Mouse (Mus musculus) heart, embryonic 11.5 days (tissue): ENCODE results near the gene Otub2. TPM values are rescaled to one million over a fixed set of nuclear protein-coding genes. Genes with fewer than 3 reads are reported as not detected.

Source experiments
- ATAC-seq: fragments of 200-750 bp; cut with Nextera tagmentation; replicated peaks from 2 replicates; pipeline ENCODE4 v1.8.0; 2017; ENCODE audit warnings: moderate library complexity; ENCODE audit not compliant: insufficient number of reproducible peaks, low FRiP score, low TSS enrichment
- H3K27ac ChIP-seq: fragments of 300-500 bp; sonication (generic); 2 replicates; pipeline ENCODE4 v1.5.1; 2014; ENCODE audit warnings: mild to moderate bottlenecking, low read depth, low read length
- H3K27me3 ChIP-seq: fragments of 300-500 bp; sonication (generic); 2 replicates; pipeline ENCODE4 v1.6.1; 2014; ENCODE audit warnings: mild to moderate bottlenecking, low read length, mixed read lengths; ENCODE audit not compliant: control insufficient read depth, insufficient read depth
- H3K36me3 ChIP-seq: fragments of 300-500 bp; sonication (generic); 2 replicates; pipeline ENCODE4 v1.6.1; 2014; ENCODE audit warnings: mild to moderate bottlenecking, low read length, moderate library complexity, mixed read lengths; ENCODE audit not compliant: control insufficient read depth, insufficient read depth
- H3K4me1 ChIP-seq: fragments of 300-500 bp; sonication (generic); 2 replicates; pipeline ENCODE4 v1.6.1; 2014; ENCODE audit warnings: low read length; ENCODE audit not compliant: control insufficient read depth, insufficient read depth
- H3K4me2 ChIP-seq: fragments of 300-500 bp; sonication (generic); 2 replicates; pipeline ENCODE4 v1.6.1; 2014; ENCODE audit warnings: mild to moderate bottlenecking, moderate library complexity
- H3K4me3 ChIP-seq: fragments of 300-500 bp; sonication (generic); 2 replicates; pipeline ENCODE4 v1.5.1; 2014; ENCODE audit warnings: low read depth, low read length
- H3K9ac ChIP-seq: fragments of 300-500 bp; sonication (generic); 2 replicates; pipeline ENCODE4 v1.6.1; 2014; ENCODE audit warnings: mild to moderate bottlenecking, low read depth, low read length, moderate library complexity
- H3K9me3 ChIP-seq: fragments of 300-500 bp; sonication (generic); replicated peaks from 2 replicates; pipeline ENCODE4 v1.6.1; 2016; ENCODE audit warnings: low read length; ENCODE audit not compliant: control insufficient read depth
- WGBS: fragments of 180-500 bp; shearing (Covaris S2); extraction: QIAGEN DNeasy Blood & Tissue Kit; methylation state at CpG from one replicate; pipeline ENCODE4 v1.1.7; 2014; ENCODE audit not compliant: insufficient replicate concordance; 5-methylcytosine and 5-hydroxymethylcytosine counted together
- polyA plus RNA-seq: library from polyadenylated mRNA; unstranded; fragments of >200 nt; fragmentation: Nextera tagmentation; extraction: Ambion mirVana; gene quantifications from 2 replicates; pipeline ENCODE4 v1.2.1, GENCODE M21; 2014

Otub2 gene
- polyA plus RNA-seq, 1 experiment from 2014 or later: 20.1 TPM

GRCm38 (mm10) chr12:103353538-103353937, 34.9 kb upstream of the Otub2 start:
- 10% methylated on average over 5 of the region's 5 CpGs for WGBS
- Histone ChIP-seq H3K4me1 (peaks cover 10% of the 10 kb centered on the region), H3K9me3 (no peaks in the 10 kb centered on the region), H3K4me2 (peak overlapping the region; percentile 52), H3K36me3 (no peaks in the 10 kb centered on the region), H3K4me3 (no peak overlapping the region), H3K9ac (no peak overlapping the region), H3K27me3 (no peaks in the 10 kb centered on the region), H3K27ac (peak overlapping the region; percentile 77)
- peak; percentile 58 for ATAC-seq

GRCm38 (mm10) chr12:103355746-103356414, 32.6 kb upstream of the Otub2 start, which contains the start of gene Asb2:
Asb2 (minus strand) TSS chr12:103356001.
- H3K4me3 ChIP-seq: peak within 1 kb of the TSS; percentile 30
- H3K9me3 ChIP-seq: no peaks in the 10 kb centered on the region
- peak within 1 kb of the TSS; percentile 77 for H3K27ac ChIP-seq
- no peak for ATAC-seq
- H3K9ac ChIP-seq: peak within 1 kb of the TSS; percentile 61; the same call in 1 of the 2 replicates
- H3K4me2 ChIP-seq: peak within 1 kb of the TSS; percentile 52
- no peaks in the 10 kb centered on the region for H3K27me3 ChIP-seq
- peaks cover 11% of the 10 kb centered on the region for H3K4me1 ChIP-seq
- H3K36me3 ChIP-seq: no peaks in the 10 kb centered on the region
- 50% methylated on average over 14 of the region's 14 CpGs for WGBS

GRCm38 (mm10) chr12:103356415-103356748, 32.1 kb upstream of the Otub2 start:
- Histone ChIP-seq H3K9ac (0 out of 2 replicates have a peak overlapping the region, but pooled peaks have one; percentile 22), H3K9me3 (no peaks in the 10 kb centered on the region), H3K4me2 (no peak overlapping the region), H3K27ac (peak overlapping the region; percentile 77; the same call in 1 of the 2 replicates), H3K4me1 (peaks cover 11% of the 10 kb centered on the region), H3K4me3 (no peak overlapping the region), H3K27me3 (no peaks in the 10 kb centered on the region), H3K36me3 (no peaks in the 10 kb centered on the region)
- WGBS: 86% methylated on average over 4 of the region's 4 CpGs
- no peak for ATAC-seq

DNA sequence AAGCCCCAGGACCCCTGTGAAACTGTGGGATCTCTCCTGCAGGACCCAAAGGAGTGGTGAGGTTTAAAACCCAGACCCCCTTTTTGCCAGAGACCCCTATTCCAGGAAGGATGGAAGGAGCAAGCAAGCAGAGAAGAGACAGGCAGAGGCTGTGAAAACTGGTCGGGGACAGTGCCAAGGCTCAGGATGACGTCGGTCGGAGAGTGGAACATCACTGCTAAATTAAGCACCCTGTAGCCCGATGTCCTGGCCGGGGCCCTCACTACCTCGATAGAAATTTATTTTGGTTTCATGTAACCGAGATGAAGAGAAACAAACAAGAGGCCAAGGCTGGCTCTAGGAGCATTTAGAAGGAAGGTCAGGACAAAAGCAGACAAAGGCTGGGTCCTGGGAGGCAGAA, 30.3 kb upstream of the Otub2 start:
- no peak overlapping the region for H3K4me3 ChIP-seq
- 68% methylated on average over 8 of the region's 8 CpGs for WGBS
- H3K4me2 ChIP-seq: no peak overlapping the region
- no peak overlapping the region for H3K9ac ChIP-seq
- H3K36me3 ChIP-seq: no peaks in the 10 kb centered on the region
- peaks cover 16% of the 10 kb centered on the region for H3K4me1 ChIP-seq
- H3K27me3 ChIP-seq: no peaks in the 10 kb centered on the region
- H3K27ac ChIP-seq: no peak overlapping the region
- no peak for ATAC-seq
- no peaks in the 10 kb centered on the region for H3K9me3 ChIP-seq

DNA sequence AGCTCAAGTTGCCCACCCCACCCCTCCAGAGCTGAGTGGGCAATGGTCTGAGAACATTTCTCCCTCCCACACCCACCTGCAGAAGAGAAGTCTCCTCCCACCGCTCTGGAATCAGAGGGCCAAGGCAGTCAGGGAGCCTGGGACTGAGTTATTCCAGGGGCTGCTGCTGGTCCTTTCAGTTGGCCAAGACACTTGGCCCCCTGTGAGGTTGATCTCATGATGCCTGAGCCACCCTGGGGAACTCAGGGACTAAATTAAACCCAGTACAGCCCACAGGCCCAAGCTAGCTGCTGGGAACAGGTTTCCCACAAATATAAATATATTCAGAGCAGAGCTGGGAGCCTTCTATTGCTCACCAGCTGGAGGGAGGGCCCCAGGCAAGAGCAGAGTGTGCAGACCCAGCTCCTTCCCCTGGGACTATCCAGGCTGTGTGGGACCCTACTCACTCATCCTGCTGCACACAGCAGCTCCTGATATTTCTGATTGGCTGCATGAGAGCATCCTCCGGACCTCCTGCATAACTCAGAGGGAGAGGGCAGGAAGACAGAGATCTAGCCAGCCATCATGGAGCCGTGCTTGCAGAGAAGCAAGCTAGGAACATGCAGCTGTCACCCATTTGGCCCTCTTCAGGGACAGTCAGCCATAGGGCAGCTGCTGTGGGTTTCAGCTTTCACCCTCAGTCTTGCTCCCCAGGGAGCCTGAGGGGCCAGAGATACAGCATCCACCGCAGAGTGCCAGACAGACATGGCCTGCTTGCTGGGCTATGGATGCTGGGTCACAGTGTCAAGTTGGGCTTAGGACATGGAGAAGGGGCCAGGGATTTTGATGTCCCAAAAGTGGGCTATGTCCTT, 29.3 kb upstream of the Otub2 start:
- H3K27ac ChIP-seq: no peak overlapping the region
- H3K4me1 ChIP-seq: peaks cover 12% of the 10 kb centered on the region

GRCm38 (mm10) chr12:103360812-103361211, 27.7 kb upstream of the Otub2 start:
- ATAC-seq: no peak
- Histone ChIP-seq H3K4me2 (no peak overlapping the region), H3K36me3 (no peaks in the 10 kb centered on the region), H3K9me3 (no peaks in the 10 kb centered on the region), H3K9ac (no peak overlapping the region), H3K27ac (no peak overlapping the region), H3K27me3 (no peaks in the 10 kb centered on the region), H3K4me1 (peaks cover 11% of the 10 kb centered on the region), H3K4me3 (no peak overlapping the region)
- WGBS: 85% methylated on average over 8 of the region's 8 CpGs

More for the DNA sequence above, 29.3 kb upstream of the Otub2 start:
- Histone ChIP-seq H3K9me3 (no peaks in the 10 kb centered on the region), H3K36me3 (no peaks in the 10 kb centered on the region), H3K9ac (no peak overlapping the region), H3K4me2 (no peak overlapping the region), H3K4me3 (no peak overlapping the region), H3K27me3 (no peaks in the 10 kb centered on the region)
- 50% methylated on average over 4 of the region's 4 CpGs for WGBS
- no peak for ATAC-seq

DNA sequence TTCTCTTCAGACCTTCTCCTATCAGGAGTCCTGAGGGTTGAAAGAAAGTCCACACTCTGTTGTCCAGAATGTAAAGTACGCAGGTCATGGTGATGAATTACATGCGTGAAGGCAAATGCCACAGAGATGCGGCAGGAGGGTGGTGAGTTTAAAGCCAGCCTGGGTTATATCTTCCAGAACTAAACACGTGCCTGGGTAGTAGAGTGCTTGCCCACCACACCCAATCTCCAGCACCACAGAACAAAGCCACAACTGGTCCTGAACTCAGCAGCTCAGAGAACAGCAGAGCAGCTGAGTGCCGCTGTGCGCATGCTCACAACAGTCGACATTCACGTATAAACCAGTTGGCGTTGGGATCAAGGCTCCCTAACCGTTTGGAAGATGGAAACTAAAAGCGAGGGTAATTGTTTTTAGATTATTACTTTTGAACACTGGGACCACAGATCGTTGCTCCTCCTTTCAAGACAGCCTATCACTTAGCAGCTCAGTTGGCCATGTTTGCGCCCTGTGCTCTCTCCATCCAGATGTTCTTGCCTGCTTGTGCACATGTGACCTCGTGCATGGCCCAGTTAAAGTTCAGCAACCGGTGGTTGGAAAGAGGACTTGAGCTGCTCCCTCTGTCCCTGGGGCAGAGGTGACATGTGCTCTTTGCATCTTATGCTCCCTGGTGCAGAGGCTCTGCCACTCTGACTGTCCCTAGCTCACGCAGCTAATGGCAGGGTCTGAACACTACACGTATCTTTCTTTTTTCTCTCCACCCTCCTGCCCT, 26.8 kb upstream of the Otub2 start:
- no peaks in the 10 kb centered on the region for H3K36me3 ChIP-seq
- 82% methylated on average over 17 of the region's 17 CpGs for WGBS
- no peak overlapping the region for H3K9ac ChIP-seq
- H3K9me3 ChIP-seq: no peaks in the 10 kb centered on the region
- ATAC-seq: no peak
- no peak overlapping the region for H3K4me3 ChIP-seq
- H3K4me2 ChIP-seq: no peak overlapping the region
- peaks cover 11% of the 10 kb centered on the region for H3K4me1 ChIP-seq
- no peaks in the 10 kb centered on the region for H3K27me3 ChIP-seq
- H3K27ac ChIP-seq: no peak overlapping the region

- Histone ChIP-seq H3K36me3 (no peaks in the 10 kb centered on the region), H3K4me2 (no peak overlapping the region), H3K27ac (peak overlapping the region; percentile 11; the same call in 1 of the 2 replicates), H3K9me3 (no peaks in the 10 kb centered on the region), H3K4me3 (no peak overlapping the region), H3K27me3 (no peaks in the 10 kb centered on the region), H3K9ac (no peak overlapping the region), H3K4me1 (peaks cover 11% of the 10 kb centered on the region)
- ATAC-seq: no peak
- WGBS: 35% methylated on average over 3 of the region's 3 CpGs
Measured at GRCm38 (mm10) chr12:103362336-103362735, 26.1 kb upstream of the Otub2 start.
